Mouse (Mus musculus) cerebellum, adult 18-20 months (tissue): ENCODE measurements around the gene Slit2.

Experiments
- DNase-seq, 2 experiments: peaks; one replicate each; pipeline ENCODE4 v3.0.0; 2021

Gene Slit2

DNA sequence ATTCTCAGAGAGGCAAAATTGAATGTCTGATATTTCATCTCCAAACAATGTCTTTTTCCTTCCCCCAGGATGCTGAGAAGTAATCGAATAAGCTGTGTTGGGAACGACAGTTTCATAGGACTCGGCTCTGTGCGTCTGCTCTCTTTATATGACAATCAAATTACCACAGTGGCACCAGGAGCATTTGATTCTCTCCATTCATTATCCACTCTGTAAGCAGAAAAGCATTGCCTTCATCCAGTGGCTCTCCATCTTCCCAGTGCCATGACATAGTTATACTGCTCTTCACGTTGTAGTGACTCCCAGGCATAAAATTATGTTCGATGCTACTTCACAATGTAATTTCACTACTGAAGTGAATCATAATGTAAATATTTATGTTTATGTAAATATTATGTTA, 252.3 kb downstream of the Slit2 start:
- no peak for DNase-seq

- DNase-seq = peak; percentile 3
Observed at GRCm38 (mm10) chr5:48240751-48241150, 257.8 kb downstream of the Slit2 start.

DNA sequence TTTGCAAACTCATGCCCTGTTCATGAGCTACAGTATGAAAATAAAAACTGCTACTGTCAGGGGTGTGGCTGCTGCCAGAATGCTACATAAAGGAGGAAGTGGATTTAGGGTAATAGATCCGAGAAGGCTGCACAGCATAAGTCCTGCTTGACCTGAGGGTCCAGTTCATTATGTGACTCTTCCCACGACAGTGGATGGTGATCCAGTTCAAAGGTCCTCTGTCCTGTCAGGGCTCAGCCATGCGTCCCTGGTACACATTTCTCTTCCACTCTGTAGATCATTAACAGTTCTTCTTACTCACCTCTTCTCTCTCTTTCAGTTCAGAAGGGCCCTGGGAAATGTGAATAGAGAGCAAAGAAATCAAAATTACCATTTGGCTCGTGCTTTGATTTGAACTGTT, 265.4 kb downstream of the Slit2 start:
- DNase-seq = no peak

DNA sequence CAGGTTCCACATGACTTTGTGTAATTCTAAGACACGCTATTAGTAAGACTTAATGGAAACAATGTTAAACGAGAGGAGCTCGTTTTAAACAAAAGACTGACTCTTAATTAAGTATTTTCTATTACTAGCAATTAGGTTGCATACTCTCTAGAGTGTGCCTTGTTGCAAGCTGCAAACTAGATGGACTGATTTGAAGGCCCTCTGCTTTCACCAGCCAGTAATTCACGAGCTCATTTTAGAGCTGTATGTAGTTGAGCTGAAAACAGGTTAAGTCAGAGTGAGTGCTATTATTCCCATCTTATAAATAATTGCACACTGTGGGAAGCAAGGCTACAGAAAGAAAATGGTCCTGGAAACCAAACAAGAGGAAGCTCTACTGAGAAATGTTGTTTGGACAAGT, 294.6 kb downstream of the Slit2 start:
- no peak for DNase-seq

DNA sequence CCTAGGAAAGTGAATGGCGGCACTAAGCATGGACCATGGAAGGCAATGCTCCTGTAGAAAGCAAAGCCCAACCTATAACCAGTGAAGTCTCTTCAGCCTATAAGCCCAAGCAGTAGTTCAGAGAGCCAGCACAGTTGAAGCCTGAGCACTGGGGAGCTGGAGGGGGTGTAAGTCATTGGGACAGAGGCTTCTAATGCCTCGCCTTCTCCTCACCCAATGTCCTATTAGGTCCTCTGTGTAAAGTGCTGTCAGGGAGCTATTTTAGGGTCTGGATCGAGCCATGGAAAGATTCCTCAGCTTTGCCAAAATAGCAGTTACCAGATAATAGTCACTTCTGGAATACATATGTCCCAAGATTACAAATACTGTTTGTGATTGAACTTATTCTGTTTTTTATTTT, 318.2 kb downstream of the Slit2 start:
- no peak for DNase-seq

- DNase-seq = no peak
Observed at GRCm38 (mm10) chr5:48315057-48315602, 332.2 kb downstream of the Slit2 start.

GRCm38 (mm10) chr5:48320597-48320996, 337.7 kb downstream of the Slit2 start:
- DNase-seq = no peak

GRCm38 (mm10) chr5:48326221-48326620, 343.3 kb downstream of the Slit2 start:
- no peak for DNase-seq

DNA sequence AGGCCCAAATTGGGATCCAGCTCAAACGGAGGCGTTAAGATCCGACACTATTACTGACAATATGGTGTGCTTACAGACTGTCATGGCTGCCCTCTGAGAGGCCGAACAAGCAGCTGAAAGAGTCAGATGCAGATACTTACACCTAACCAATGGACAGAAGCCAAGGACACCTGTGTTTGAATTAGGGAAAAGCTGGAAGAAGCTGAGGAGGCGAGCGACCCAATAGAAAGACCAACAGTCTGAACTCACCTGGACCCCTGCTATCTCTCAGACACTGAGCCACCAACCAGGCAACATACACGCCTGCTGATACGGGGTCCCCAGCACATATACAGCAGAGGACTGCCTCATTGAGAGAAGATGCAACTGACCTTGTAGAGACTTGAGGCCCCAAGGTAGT, 344.7 kb downstream of the Slit2 start, which contains the start of gene 5730480H06Rik:
Gene 5730480H06Rik (plus strand): TSS at position 301 of the 400 bp plus-strand sequence.
- DNase-seq = no peak

DNA sequence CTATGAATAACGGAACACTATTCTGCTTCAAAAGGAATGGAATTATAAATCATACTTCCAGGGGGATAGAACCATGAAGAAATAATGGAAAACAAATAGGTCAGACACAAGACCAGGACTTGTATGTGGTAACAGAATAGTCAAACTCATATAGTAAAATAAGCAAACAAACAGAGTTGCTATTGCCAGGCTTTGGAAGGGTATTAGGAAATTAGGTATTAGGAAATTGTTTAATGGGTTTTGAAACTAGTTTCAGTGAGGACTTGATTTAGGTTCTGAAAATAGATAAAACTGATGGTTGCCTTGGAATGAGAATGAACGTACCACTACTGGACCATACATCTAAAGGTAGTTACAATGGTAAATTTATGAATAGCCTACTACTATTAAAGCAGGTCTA, 346.8 kb downstream of the Slit2 start:
- DNase-seq = no peak

DNA sequence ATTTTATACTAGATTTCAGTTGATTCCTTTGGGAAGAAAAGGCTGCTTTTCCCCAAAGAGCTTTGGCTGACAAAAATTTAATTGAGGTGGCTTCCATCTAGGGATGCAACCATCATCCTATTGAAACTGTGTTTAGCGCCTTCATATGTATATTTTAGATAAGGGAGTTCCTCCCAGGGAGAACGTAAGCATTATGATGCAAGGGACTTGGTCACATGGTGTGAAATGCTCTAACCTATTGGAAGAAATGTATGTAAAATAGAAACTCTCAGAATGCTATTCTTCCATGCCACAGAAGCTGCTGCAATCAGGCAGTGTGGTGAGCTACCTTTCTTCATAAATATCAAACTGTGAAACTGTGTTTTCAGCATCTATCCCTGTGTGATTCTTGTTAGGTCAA, 347.9 kb downstream of the Slit2 start:
- no peak for DNase-seq

- no peak for DNase-seq
Observed at GRCm38 (mm10) chr5:48331441-48331840, 348.5 kb downstream of the Slit2 start.

DNA sequence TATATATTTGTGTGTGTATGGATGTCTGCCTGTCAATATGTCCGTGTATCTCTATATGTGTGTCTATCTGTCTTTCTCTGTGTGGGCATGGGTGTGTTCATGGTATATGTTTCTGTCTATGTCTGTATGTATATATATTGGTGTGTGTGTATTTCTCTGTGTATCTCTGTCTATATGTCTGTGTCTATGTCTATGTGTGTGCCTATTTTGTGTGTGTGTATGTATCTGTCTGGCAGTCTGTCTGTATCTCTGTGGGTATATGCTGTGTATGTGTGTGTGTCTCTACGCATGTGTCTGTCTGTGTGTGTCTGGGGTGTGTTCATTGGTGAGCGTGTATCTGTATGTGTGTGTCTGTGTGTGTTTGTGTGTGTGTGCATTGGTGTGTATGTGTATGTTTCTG, 350.5 kb downstream of the Slit2 start:
- no peak for DNase-seq

- no peak for DNase-seq
Observed at GRCm38 (mm10) chr5:48333884-48334513, 351.1 kb downstream of the Slit2 start.

GRCm38 (mm10) chr5:48340808-48341433, 358.0 kb downstream of the Slit2 start:
- no peak for DNase-seq

DNA sequence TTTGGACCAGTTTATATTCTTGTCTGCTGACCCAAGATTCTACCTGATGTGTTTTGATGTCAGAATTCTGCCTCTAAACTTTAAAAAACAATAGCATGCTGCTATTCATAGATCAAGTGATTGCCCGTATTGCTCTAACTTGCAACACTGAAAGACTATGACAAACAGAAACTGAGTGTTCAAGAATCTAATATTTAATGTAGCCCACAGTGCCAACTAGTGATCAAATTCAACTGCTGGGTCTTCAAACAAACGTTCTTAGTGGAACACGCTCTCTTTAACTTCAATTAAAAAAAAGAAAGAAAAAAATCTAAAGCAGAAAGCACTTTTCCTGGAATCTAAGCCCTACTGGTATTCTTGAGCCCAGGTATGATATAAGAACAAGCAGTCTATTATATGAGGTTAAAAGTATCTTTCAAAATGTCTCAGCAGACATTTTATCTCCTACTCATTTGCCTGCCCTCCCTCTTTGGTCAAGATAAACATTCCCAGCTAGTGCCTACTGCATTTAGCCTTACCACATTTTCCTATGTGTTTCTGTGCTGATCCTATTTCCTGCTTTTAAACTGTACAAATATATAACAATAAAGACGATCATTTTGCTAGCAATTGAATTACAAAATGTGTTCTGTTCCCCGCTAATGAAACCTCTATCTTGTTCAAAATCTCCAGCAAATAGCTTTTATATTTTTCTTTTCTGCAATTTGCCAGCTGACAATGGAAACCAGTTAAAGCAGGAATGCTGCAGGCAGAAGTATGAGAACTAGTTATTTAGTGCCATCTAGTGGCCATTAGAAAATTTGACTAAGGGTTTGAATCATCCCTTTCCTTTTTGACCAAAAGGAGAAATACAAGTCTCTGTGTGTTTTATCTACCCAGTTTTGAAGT, 362.4 kb downstream of the Slit2 start:
- DNase-seq = no peak

DNA sequence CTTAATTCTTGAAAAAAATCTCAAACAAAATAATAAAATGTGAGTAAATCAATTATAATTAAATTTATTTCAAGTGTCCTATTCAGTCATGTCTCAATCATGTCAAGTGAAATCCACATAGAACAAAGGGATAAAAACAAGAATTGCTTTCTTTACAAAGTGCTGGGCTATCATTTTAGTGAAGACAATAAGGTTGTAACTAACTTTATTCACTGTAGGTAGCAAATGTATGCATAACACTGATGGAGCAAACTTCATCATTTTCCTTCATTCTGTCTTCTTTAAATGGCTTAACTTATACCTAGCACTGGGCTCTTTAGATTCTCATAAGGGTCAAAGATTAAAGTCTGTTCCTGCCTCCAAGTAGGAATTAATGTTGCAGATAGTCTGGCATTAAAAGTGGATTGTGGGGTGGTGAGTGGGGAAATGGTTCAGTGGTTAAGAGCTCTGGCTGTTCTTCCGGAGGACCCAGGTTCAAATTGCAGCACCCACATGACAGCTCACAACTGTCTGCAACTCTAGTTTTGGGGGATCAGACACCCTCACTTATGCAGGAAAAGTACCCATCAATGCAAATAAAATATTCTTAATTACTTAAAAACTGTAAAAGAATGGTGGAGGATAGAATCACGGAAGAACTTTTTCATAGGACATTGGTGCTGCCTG, 363.2 kb downstream of the Slit2 start:
- DNase-seq = no peak

DNA sequence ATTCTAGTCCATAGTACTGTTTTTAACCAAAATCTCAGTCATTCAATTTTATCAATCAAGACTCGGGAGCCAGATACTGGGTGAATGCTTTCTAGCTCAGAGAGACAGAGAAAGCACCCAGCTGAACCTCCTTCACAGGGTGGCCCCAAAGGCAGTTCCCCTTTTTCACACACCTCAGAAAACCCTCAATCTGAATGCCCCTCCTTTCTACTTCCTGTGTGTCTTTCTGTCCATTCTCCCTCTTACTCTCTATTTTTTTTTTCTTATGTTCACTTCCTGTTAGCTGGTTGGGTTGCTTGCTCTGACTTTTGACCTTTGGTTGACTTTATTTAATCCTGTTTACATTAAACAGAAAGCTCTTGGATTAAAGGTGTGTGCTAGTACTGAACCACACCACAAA, 366.4 kb downstream of the Slit2 start:
- no peak for DNase-seq
